Mouse (Mus musculus) E14TG2a.4 (cell line): ENCODE data around the gene Snx5.

ENCODE experiments used
- H3K27me3 ChIP-seq: 2 replicates; pipeline ENCODE4 v1.6.1; 2014; ENCODE audit warnings: low read length, control low read depth; ENCODE audit not compliant: insufficient read depth
- H3K36me3 ChIP-seq: 2 replicates; pipeline ENCODE4 v1.6.1; 2014; ENCODE audit warnings: low read length, control low read depth; ENCODE audit not compliant: insufficient read depth
- H3K4me1 ChIP-seq: replicated peaks from 2 replicates; pipeline ENCODE4 v1.6.1; 2014; ENCODE audit warnings: low read depth, low read length, control low read depth
- H3K4me3 ChIP-seq: replicated peaks from 2 replicates; pipeline ENCODE4 v1.5.1; 2014; ENCODE audit warnings: mild to moderate bottlenecking, low read length
- H3K9me3 ChIP-seq: 2 replicates; pipeline ENCODE4 v1.6.1; 2014; ENCODE audit warnings: low read length, control low read depth
- CTCF ChIP-seq: conservative IDR thresholded peaks from 2 replicates; pipeline ENCODE4 v1.5.1; 2014; ENCODE audit warnings: low read length
- NANOG ChIP-seq: IDR thresholded peaks from 2 replicates; pipeline ENCODE4 v1.6.1; 2014; ENCODE audit warnings: borderline replicate concordance, low read length, mixed read lengths
- POU5F1 ChIP-seq: IDR thresholded peaks from 2 replicates; pipeline ENCODE4 v1.6.1; 2014; ENCODE audit warnings: low read length, borderline replicate concordance

Snx5 gene

GRCm38 (mm10) chr2:144250111-144250510, 20.6 kb downstream of the Snx5 start:
- H3K27me3 ChIP-seq: no peaks in the 10 kb centered on the region
- no peak overlapping the region for H3K4me3 ChIP-seq
- peaks cover 91% of the 10 kb centered on the region for H3K36me3 ChIP-seq
- no peak for TF ChIP-seq NANOG
- TF ChIP-seq CTCF: no peak
- TF ChIP-seq POU5F1: no peak
- peaks cover 53% of the 10 kb centered on the region for H3K4me1 ChIP-seq
- no peaks in the 10 kb centered on the region for H3K9me3 ChIP-seq

- H3K36me3 ChIP-seq: peaks cover 85% of the 10 kb centered on the region
- no peaks in the 10 kb centered on the region for H3K9me3 ChIP-seq
- H3K4me3 ChIP-seq: no peak overlapping the region
- peaks cover 53% of the 10 kb centered on the region for H3K4me1 ChIP-seq
- TF ChIP-seq POU5F1: no peak
- TF ChIP-seq NANOG: no peak
- TF ChIP-seq CTCF: no peak
- H3K27me3 ChIP-seq: no peaks in the 10 kb centered on the region
Observed at GRCm38 (mm10) chr2:144248613-144249376, 21.9 kb downstream of the Snx5 start.

GRCm38 (mm10) chr2:144247337-144247978, 23.2 kb downstream of the Snx5 start:
- no peaks in the 10 kb centered on the region for H3K27me3 ChIP-seq
- H3K36me3 ChIP-seq: peaks cover 85% of the 10 kb centered on the region
- no peak for TF ChIP-seq CTCF
- no peak for TF ChIP-seq NANOG
- TF ChIP-seq POU5F1: no peak
- H3K4me1 ChIP-seq: peaks cover 55% of the 10 kb centered on the region
- no peak overlapping the region for H3K4me3 ChIP-seq
- H3K9me3 ChIP-seq: no peaks in the 10 kb centered on the region

GRCm38 (mm10) chr2:144246270-144246669, 24.4 kb downstream of the Snx5 start:
- TF ChIP-seq CTCF (no peak), NANOG (no peak), POU5F1 (no peak)
- H3K4me3 ChIP-seq: no peak overlapping the region
- no peaks in the 10 kb centered on the region for H3K9me3 ChIP-seq
- H3K36me3 ChIP-seq: peaks cover 75% of the 10 kb centered on the region
- no peaks in the 10 kb centered on the region for H3K27me3 ChIP-seq
- peaks cover 55% of the 10 kb centered on the region for H3K4me1 ChIP-seq

GRCm38 (mm10) chr2:144245464-144245863, 25.2 kb downstream of the Snx5 start:
- peaks cover 47% of the 10 kb centered on the region for H3K4me1 ChIP-seq
- H3K36me3 ChIP-seq: peaks cover 67% of the 10 kb centered on the region
- no peak overlapping the region for H3K4me3 ChIP-seq
- no peak for TF ChIP-seq NANOG
- TF ChIP-seq POU5F1: no peak
- TF ChIP-seq CTCF: no peak
- H3K27me3 ChIP-seq: no peaks in the 10 kb centered on the region
- no peaks in the 10 kb centered on the region for H3K9me3 ChIP-seq

- H3K4me1 ChIP-seq: peaks cover 4% of the 10 kb centered on the region
- no peaks in the 10 kb centered on the region for H3K9me3 ChIP-seq
- H3K4me3 ChIP-seq: no peak overlapping the region
- TF ChIP-seq CTCF: no peak
- no peak for TF ChIP-seq NANOG
- no peak for TF ChIP-seq POU5F1
- H3K36me3 ChIP-seq: peaks cover 20% of the 10 kb centered on the region
- H3K27me3 ChIP-seq: no peaks in the 10 kb centered on the region
Observed at GRCm38 (mm10) chr2:144240095-144240899, 30.4 kb downstream of the Snx5 start.

GRCm38 (mm10) chr2:144239318-144239717, 31.4 kb downstream of the Snx5 start:
- TF ChIP-seq POU5F1: no peak
- no peak for TF ChIP-seq NANOG
- TF ChIP-seq CTCF: no peak
- H3K36me3 ChIP-seq: peaks cover 11% of the 10 kb centered on the region; the same call in 1 of the 2 replicates

GRCm38 (mm10) chr2:144238341-144238740, 32.4 kb downstream of the Snx5 start:
- H3K4me1 ChIP-seq: peaks cover 4% of the 10 kb centered on the region
- H3K9me3 ChIP-seq: no peaks in the 10 kb centered on the region
- no peaks in the 10 kb centered on the region for H3K27me3 ChIP-seq
- TF ChIP-seq CTCF: no peak
- no peak for TF ChIP-seq POU5F1
- TF ChIP-seq NANOG: no peak
- no peak overlapping the region for H3K4me3 ChIP-seq
- peaks cover 7% of the 10 kb centered on the region; the same call in 1 of the 2 replicates for H3K36me3 ChIP-seq

More at GRCm38 (mm10) chr2:144239318-144239717, 31.4 kb downstream of the Snx5 start:
- peaks cover 4% of the 10 kb centered on the region for H3K4me1 ChIP-seq
- no peaks in the 10 kb centered on the region for H3K27me3 ChIP-seq
- H3K4me3 ChIP-seq: no peak overlapping the region
- no peaks in the 10 kb centered on the region for H3K9me3 ChIP-seq
